Mouse (Mus musculus) thymus, adult 2 months (tissue): ENCODE results near the gene Camkk2.

Experiments used
- CTCF ChIP-seq: fragments of 200-500 bp; IDR thresholded peaks from 2 replicates; pipeline ENCODE4 v1.5.1; 2012; ENCODE audit warnings: mild to moderate bottlenecking, control low read depth, low read length, moderate library complexity, borderline replicate concordance; ENCODE audit not compliant: control insufficient read depth, poor library complexity, insufficient read depth; ENCODE audit errors: extremely low read depth
- POLR2A ChIP-seq: fragments of 200-500 bp; IDR thresholded peaks from 2 replicates; pipeline ENCODE4 v1.6.1; 2012; ENCODE audit warnings: mild to moderate bottlenecking, low read length, control low read depth, moderate library complexity; ENCODE audit not compliant: control insufficient read depth, poor library complexity, insufficient read depth; ENCODE audit errors: extremely low read depth

DNA sequence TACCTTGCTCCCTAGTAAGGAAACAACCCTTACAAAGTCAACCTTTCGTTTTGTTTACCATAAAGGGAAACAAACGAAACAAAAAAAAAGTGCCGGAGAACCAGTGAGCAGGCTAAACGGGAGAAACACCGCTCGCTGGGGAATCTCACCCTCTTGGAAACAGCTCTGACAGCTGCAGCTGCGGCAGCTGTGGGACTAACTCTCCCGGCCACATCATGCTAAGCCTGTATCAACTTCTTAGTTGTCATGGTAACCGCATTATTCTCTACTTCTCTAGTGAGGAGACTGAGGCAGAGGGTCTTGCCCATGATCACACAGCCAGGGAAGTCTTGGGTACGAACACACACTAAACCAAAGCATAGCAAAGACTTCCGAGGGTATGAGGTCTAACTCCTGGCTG is 5.5 kb downstream of the Camkk2 start:
- TF ChIP-seq POLR2A: no peak
- no peak for TF ChIP-seq CTCF
